Mouse (Mus musculus) small intestine, adult 2 months (tissue): Measurements from ENCODE around the gene Vps45. TPM values are rescaled to one million over a fixed set of nuclear protein-coding genes. Genes with fewer than 3 reads are reported as not detected.

Source experiments
- H3K27ac ChIP-seq: fragments of 200-500 bp; 2 replicates; pipeline ENCODE4 v1.5.1; 2012; ENCODE audit warnings: low read depth, low read length, control low read depth, inconsistent platforms; ENCODE audit not compliant: insufficient read depth
- H3K27me3 ChIP-seq: fragments of 200-500 bp; 2 replicates; pipeline ENCODE4 v1.6.1; 2012; ENCODE audit warnings: mild to moderate bottlenecking, moderate library complexity, low read length, inconsistent platforms; ENCODE audit not compliant: control insufficient read depth, insufficient read depth
- H3K36me3 ChIP-seq: fragments of 200-500 bp; 2 replicates; pipeline ENCODE4 v1.6.1; 2012; ENCODE audit warnings: mild to moderate bottlenecking, low read length, control low read depth, inconsistent platforms; ENCODE audit not compliant: control insufficient read depth, insufficient read depth
- H3K4me1 ChIP-seq: fragments of 200-500 bp; 2 replicates; pipeline ENCODE4 v1.6.1; 2012; ENCODE audit warnings: low read length, inconsistent platforms, mixed read lengths; ENCODE audit not compliant: control insufficient read depth, insufficient read depth, insufficient read length
- H3K4me3 ChIP-seq: fragments of 200-500 bp; 2 replicates; pipeline ENCODE4 v1.5.1; 2012; ENCODE audit warnings: low read depth, mild to moderate bottlenecking, control low read depth, inconsistent platforms, low read length, moderate library complexity
- CTCF ChIP-seq: fragments of 200-500 bp; IDR thresholded peaks from 2 replicates; pipeline ENCODE4 v1.5.1; 2012; ENCODE audit warnings: low read depth, mild to moderate bottlenecking, control low read depth, inconsistent platforms, low read length, moderate library complexity, mixed read lengths; ENCODE audit not compliant: insufficient replicate concordance, insufficient read length; ENCODE audit errors: extremely low read depth
- POLR2A ChIP-seq: fragments of 200-500 bp; IDR thresholded peaks from 2 replicates; pipeline ENCODE4 v1.6.1; 2012; ENCODE audit warnings: low read depth, mild to moderate bottlenecking, control low read depth, inconsistent platforms, low read length, moderate library complexity
- WGBS: fragments of 180-500 bp; shearing (Covaris S2); methylation state at CpG from one replicate; pipeline ENCODE4 v1.1.7; 2018; 5-methylcytosine and 5-hydroxymethylcytosine counted together
- polyA plus RNA-seq: library from polyadenylated mRNA; depleted of rRNA; stranded (reverse); fragments of >200 nt; gene quantifications from 2 replicates; pipeline ENCODE4 v1.2.3, GENCODE M21; 2012

Gene Vps45
- polyA plus RNA-seq, 1 experiment: 2.5 TPM

- H3K27me3 ChIP-seq: no peaks in the 10 kb centered on the region
- peaks cover 11% of the 10 kb centered on the region for H3K36me3 ChIP-seq
- TF ChIP-seq CTCF: no peak
- TF ChIP-seq POLR2A: no peak
- WGBS: 92% methylated on average over 11 of the region's 11 CpGs
- no peak overlapping the region for H3K4me3 ChIP-seq
- H3K27ac ChIP-seq: no peak overlapping the region
- H3K4me1 ChIP-seq: peaks cover 4% of the 10 kb centered on the region; the same call in 1 of the 2 replicates
Observed at GRCm38 (mm10) chr3:96029766-96030165, 28.5 kb downstream of the Vps45 start.

- Histone ChIP-seq H3K4me1 (peaks cover 4% of the 10 kb centered on the region; the same call in 1 of the 2 replicates), H3K27me3 (no peaks in the 10 kb centered on the region), H3K36me3 (peaks cover 11% of the 10 kb centered on the region), H3K4me3 (no peak overlapping the region), H3K27ac (no peak overlapping the region)
- TF ChIP-seq CTCF: no peak
- no peak for TF ChIP-seq POLR2A
- 90% methylated on average over 3 of the region's 3 CpGs for WGBS
Observed at GRCm38 (mm10) chr3:96029336-96029735, 28.9 kb downstream of the Vps45 start.

- peaks cover 2% of the 10 kb centered on the region; the same call in 1 of the 2 replicates for H3K4me1 ChIP-seq
Observed at GRCm38 (mm10) chr3:96027875-96028274, 30.4 kb downstream of the Vps45 start.

GRCm38 (mm10) chr3:96027145-96027544 is 31.1 kb downstream of the Vps45 start:
- Histone ChIP-seq H3K4me1 (no peaks in the 10 kb centered on the region; the same call in 1 of the 2 replicates), H3K27me3 (no peaks in the 10 kb centered on the region), H3K4me3 (no peak overlapping the region), H3K36me3 (peaks cover 12% of the 10 kb centered on the region), H3K27ac (no peak overlapping the region)
- 81% methylated on average over 1 of the region's 1 CpGs for WGBS
- TF ChIP-seq POLR2A (no peak), CTCF (no peak)

More at GRCm38 (mm10) chr3:96027875-96028274, 30.4 kb downstream of the Vps45 start:
- Histone ChIP-seq H3K27me3 (no peaks in the 10 kb centered on the region), H3K27ac (no peak overlapping the region), H3K36me3 (peaks cover 12% of the 10 kb centered on the region), H3K4me3 (no peak overlapping the region)
- 88% methylated on average over 1 of the region's 1 CpGs for WGBS
- no peak for TF ChIP-seq CTCF
- no peak for TF ChIP-seq POLR2A

- no peaks in the 10 kb centered on the region for H3K27me3 ChIP-seq
- no peak for TF ChIP-seq POLR2A
- WGBS: 65% methylated on average over 5 of the region's 5 CpGs
- no peak overlapping the region for H3K27ac ChIP-seq
- peaks cover 12% of the 10 kb centered on the region for H3K36me3 ChIP-seq
- H3K4me1 ChIP-seq: no peaks in the 10 kb centered on the region
- no peak overlapping the region for H3K4me3 ChIP-seq
Observed at GRCm38 (mm10) chr3:96021421-96022128, 36.7 kb downstream of the Vps45 start.

GRCm38 (mm10) chr3:96020735-96021134 is 37.5 kb downstream of the Vps45 start:
- Histone ChIP-seq H3K4me1 (no peaks in the 10 kb centered on the region), H3K27me3 (no peaks in the 10 kb centered on the region), H3K36me3 (peaks cover 12% of the 10 kb centered on the region), H3K27ac (no peak overlapping the region), H3K4me3 (no peak overlapping the region)
- TF ChIP-seq CTCF (no peak), POLR2A (no peak)
- WGBS: 84% methylated on average over 1 of the region's 1 CpGs

GRCm38 (mm10) chr3:96017461-96017860 is 40.8 kb downstream of the Vps45 start:
- Histone ChIP-seq H3K4me1 (no peaks in the 10 kb centered on the region), H3K27me3 (no peaks in the 10 kb centered on the region), H3K36me3 (peaks cover 10% of the 10 kb centered on the region), H3K4me3 (no peak overlapping the region), H3K27ac (no peak overlapping the region)
- 67% methylated on average over 5 of the region's 5 CpGs for WGBS
- TF ChIP-seq POLR2A (no peak), CTCF (no peak)
